Mouse (Mus musculus) forebrain, embryonic 14.5 days (tissue): ENCODE results near the gene Cep70. TPM values are rescaled to one million over a fixed set of nuclear protein-coding genes. Genes with fewer than 3 reads are reported as not detected.

Experiments
- ATAC-seq: fragments of 200-750 bp; cut with Nextera tagmentation; 2 replicates; pipeline ENCODE4 v1.8.0; 2017; ENCODE audit warnings: mild to moderate bottlenecking, moderate library complexity
- DNase-seq: peaks from one replicate; pipeline ENCODE4 v3.0.0-alpha.2; 2015; ENCODE audit warnings: low spot score
- H3K27ac ChIP-seq: fragments of 300-500 bp; sonication (generic); 2 replicates; pipeline ENCODE4 v1.5.1; 2014; ENCODE audit warnings: low read depth, mild to moderate bottlenecking, control low read depth, low read length, moderate library complexity
- H3K27me3 ChIP-seq: fragments of 300-500 bp; sonication (generic); replicated peaks from 2 replicates; pipeline ENCODE4 v1.6.1; 2014; ENCODE audit warnings: low read length, control low read depth, mixed read lengths; ENCODE audit not compliant: control insufficient read depth, insufficient read depth
- H3K36me3 ChIP-seq: fragments of 300-500 bp; sonication (generic); 2 replicates; pipeline ENCODE4 v1.6.1; 2014; ENCODE audit warnings: low read length, control low read depth; ENCODE audit not compliant: control insufficient read depth, insufficient read depth
- H3K4me1 ChIP-seq: fragments of 300-500 bp; sonication (generic); 2 replicates; pipeline ENCODE4 v1.6.1; 2014; ENCODE audit warnings: antibody characterized with exemption, low read length, control low read depth; ENCODE audit not compliant: control insufficient read depth, insufficient read depth
- H3K4me2 ChIP-seq: fragments of 300-500 bp; sonication (generic); 2 replicates; pipeline ENCODE4 v1.6.1; 2014; ENCODE audit warnings: mild to moderate bottlenecking, control low read depth, low read length
- H3K4me3 ChIP-seq: fragments of 300-500 bp; sonication (generic); 2 replicates; pipeline ENCODE4 v1.5.1; 2014; ENCODE audit warnings: low read depth, low read length, control low read depth
- H3K9ac ChIP-seq: fragments of 300-500 bp; sonication (generic); 2 replicates; pipeline ENCODE4 v1.6.1; 2014; ENCODE audit warnings: mild to moderate bottlenecking, low read length, control low read depth, moderate library complexity
- H3K9me3 ChIP-seq: fragments of 300-500 bp; sonication (generic); replicated peaks from 2 replicates; pipeline ENCODE4 v1.6.1; 2016; ENCODE audit warnings: low read length, control low read depth, mixed read lengths; ENCODE audit not compliant: control insufficient read depth
- WGBS: fragments of 180-500 bp; shearing (Covaris S2); extraction: QIAGEN DNeasy Blood & Tissue Kit; methylation state at CpG from one replicate; pipeline ENCODE4 v1.1.7; 2014; 5-methylcytosine and 5-hydroxymethylcytosine counted together
- polyA plus RNA-seq: library from polyadenylated mRNA; unstranded; fragments of >200 nt; fragmentation: Nextera tagmentation; extraction: Ambion mirVana; gene quantifications from 2 replicates; pipeline ENCODE4 v1.2.1, GENCODE M21; 2014

The Cep70 gene
- 65.1 and 78.1 TPM in 2 replicates for polyA plus RNA-seq

- no peaks in the 10 kb centered on the region; the same call in 1 of the 2 replicates for H3K4me1 ChIP-seq
- H3K27ac ChIP-seq = peak within 1 kb of the TSS; percentile 75
- H3K9me3 ChIP-seq = no peaks in the 10 kb centered on the region
- ATAC-seq (peak; percentile 96), DNase-seq (peak; percentile 97)
- H3K4me2 ChIP-seq = peak within 1 kb of the TSS; percentile 60
- peak within 1 kb of the TSS; percentile 77 for H3K4me3 ChIP-seq
- H3K36me3 ChIP-seq = peaks cover 15% of the 10 kb centered on the region; the same call in 1 of the 2 replicates
- H3K9ac ChIP-seq = peak within 1 kb of the TSS; percentile 85
- under 1% methylated on average over 66 of the region's 66 CpGs for WGBS
- H3K27me3 ChIP-seq = no peaks in the 10 kb centered on the region
These were observed at the start of gene Cep70 for GRCm38 (mm10) chr9:99243190-99243894. Cep70 (plus strand) TSS chr9:99243367.

GRCm38 (mm10) chr9:99212643-99213042, 30.5 kb upstream of the Cep70 start:
- Histone ChIP-seq H3K9ac (no peak overlapping the region), H3K27ac (no peak overlapping the region), H3K4me3 (no peak overlapping the region), H3K36me3 (no peaks in the 10 kb centered on the region), H3K4me1 (no peaks in the 10 kb centered on the region), H3K4me2 (no peak overlapping the region), H3K9me3 (no peaks in the 10 kb centered on the region), H3K27me3 (no peaks in the 10 kb centered on the region)
- 73% methylated on average over 2 of the region's 2 CpGs for WGBS
- DNase-seq = no peak
- no peak for ATAC-seq

- WGBS = 77% methylated on average over 2 of the region's 2 CpGs
- H3K27ac ChIP-seq = no peak overlapping the region
These were observed 27.0 kb upstream of the Cep70 start for GRCm38 (mm10) chr9:99216182-99216581.

GRCm38 (mm10) chr9:99217999-99218719, 25.0 kb upstream of the Cep70 start:
- WGBS = 28% methylated on average over 6 of the region's 6 CpGs

More at GRCm38 (mm10) chr9:99216182-99216581, 27.0 kb upstream of the Cep70 start:
- no peaks in the 10 kb centered on the region for H3K9me3 ChIP-seq
- ATAC-seq (no peak), DNase-seq (no peak)
- H3K4me1 ChIP-seq = no peaks in the 10 kb centered on the region
- no peak overlapping the region for H3K9ac ChIP-seq
- no peak overlapping the region for H3K4me3 ChIP-seq
- no peaks in the 10 kb centered on the region for H3K36me3 ChIP-seq
- H3K4me2 ChIP-seq = no peak overlapping the region
- no peaks in the 10 kb centered on the region for H3K27me3 ChIP-seq

DNA sequence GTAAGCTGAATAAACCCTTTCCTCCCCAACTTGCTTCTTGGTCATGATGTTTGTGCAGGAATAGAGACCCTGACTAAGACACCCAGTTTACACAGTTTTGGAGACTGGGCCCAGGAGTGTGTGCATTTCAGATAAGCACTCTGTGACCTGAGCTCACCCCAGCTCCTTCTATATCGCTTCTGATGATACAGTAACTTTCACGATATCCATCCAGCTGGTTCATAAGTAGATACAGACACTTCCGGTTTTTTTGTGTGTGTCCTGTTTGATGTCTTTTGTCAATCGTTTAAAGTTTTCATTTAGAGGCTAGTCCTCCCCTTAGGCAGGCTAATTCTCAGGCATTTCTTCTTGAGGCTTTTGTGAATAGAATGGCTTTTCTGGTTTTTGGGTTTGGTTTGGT, 21.5 kb upstream of the Cep70 start:
- no peak for ATAC-seq
- H3K9me3 ChIP-seq = no peaks in the 10 kb centered on the region
- no peak overlapping the region for H3K9ac ChIP-seq
- WGBS = 90% methylated on average over 4 of the region's 4 CpGs
- no peaks in the 10 kb centered on the region for H3K36me3 ChIP-seq
- DNase-seq = no peak
- no peak overlapping the region for H3K4me3 ChIP-seq
- H3K27me3 ChIP-seq = no peaks in the 10 kb centered on the region
- no peak overlapping the region for H3K4me2 ChIP-seq
- H3K27ac ChIP-seq = no peak overlapping the region
- no peaks in the 10 kb centered on the region for H3K4me1 ChIP-seq

More at GRCm38 (mm10) chr9:99217999-99218719, 25.0 kb upstream of the Cep70 start:
- no peaks in the 10 kb centered on the region for H3K27me3 ChIP-seq
- DNase-seq = peak; percentile 8
- H3K36me3 ChIP-seq = no peaks in the 10 kb centered on the region
- no peak overlapping the region for H3K27ac ChIP-seq
- H3K9ac ChIP-seq = no peak overlapping the region
- no peaks in the 10 kb centered on the region for H3K4me1 ChIP-seq
- H3K9me3 ChIP-seq = no peaks in the 10 kb centered on the region
- H3K4me3 ChIP-seq = no peak overlapping the region
- no peak overlapping the region for H3K4me2 ChIP-seq
- ATAC-seq = no peak

GRCm38 (mm10) chr9:99224583-99224982, 18.6 kb upstream of the Cep70 start:
- no peak overlapping the region for H3K4me2 ChIP-seq
- H3K4me3 ChIP-seq = no peak overlapping the region
- H3K4me1 ChIP-seq = no peaks in the 10 kb centered on the region
- no peaks in the 10 kb centered on the region for H3K9me3 ChIP-seq
- H3K27me3 ChIP-seq = no peaks in the 10 kb centered on the region
- ATAC-seq = no peak
- DNase-seq = no peak
- H3K36me3 ChIP-seq = no peaks in the 10 kb centered on the region
- no peak overlapping the region for H3K9ac ChIP-seq
- no peak overlapping the region for H3K27ac ChIP-seq
- WGBS = 45% methylated on average over 3 of the region's 3 CpGs

DNA sequence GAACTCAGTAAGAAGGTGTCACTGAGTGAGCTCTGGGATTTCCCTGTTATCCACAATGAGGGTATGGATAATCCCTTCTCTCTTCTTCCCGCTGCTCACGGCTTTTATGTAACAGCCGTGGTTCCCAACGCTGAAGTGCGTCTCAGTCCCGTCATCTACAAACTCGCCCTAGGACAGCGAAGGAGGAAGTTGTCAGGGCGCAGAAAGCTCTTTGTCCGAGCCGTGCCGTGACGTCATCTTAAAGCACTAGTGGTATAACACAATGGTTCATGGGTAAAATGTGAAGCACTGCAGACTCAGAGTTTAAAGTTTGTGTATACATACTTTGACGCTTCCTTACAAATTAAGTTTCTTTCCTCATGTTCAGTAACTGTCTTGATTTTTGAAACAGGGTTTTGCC, 13.7 kb upstream of the Cep70 start:
- Histone ChIP-seq H3K9me3 (no peaks in the 10 kb centered on the region), H3K4me2 (no peak overlapping the region), H3K27me3 (no peaks in the 10 kb centered on the region), H3K4me1 (no peaks in the 10 kb centered on the region), H3K27ac (no peak overlapping the region), H3K4me3 (no peak overlapping the region), H3K36me3 (no peaks in the 10 kb centered on the region), H3K9ac (no peak overlapping the region)
- WGBS = 86% methylated on average over 14 of the region's 14 CpGs
- DNase-seq (no peak), ATAC-seq (no peak)

DNA sequence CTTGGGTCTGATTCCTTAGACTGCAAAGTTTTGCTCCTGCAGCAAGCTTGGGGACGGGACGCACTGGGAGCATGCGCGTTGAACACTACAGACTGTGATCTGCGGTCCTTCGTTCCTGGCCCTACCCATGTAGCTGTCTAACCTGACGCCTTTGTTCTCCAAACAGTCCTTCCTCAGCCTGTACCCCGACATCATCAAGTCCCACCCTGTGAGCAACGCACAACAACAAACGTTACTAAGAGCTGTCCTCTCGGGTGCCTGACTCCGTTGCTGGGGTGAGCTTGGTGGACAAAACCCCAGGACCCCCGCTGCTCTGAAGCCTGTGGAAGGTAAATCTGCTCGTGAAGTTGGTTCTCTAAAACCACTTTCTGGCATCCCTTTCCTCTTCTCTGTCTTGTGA, 6.0 kb upstream of the Cep70 start, which contains the start of gene Faiml:
Gene Faiml (minus strand): TSS at position 101 of the 400 bp plus-strand sequence.
- 89% methylated on average over 14 of the region's 14 CpGs for WGBS
- ATAC-seq = no peak

DNA sequence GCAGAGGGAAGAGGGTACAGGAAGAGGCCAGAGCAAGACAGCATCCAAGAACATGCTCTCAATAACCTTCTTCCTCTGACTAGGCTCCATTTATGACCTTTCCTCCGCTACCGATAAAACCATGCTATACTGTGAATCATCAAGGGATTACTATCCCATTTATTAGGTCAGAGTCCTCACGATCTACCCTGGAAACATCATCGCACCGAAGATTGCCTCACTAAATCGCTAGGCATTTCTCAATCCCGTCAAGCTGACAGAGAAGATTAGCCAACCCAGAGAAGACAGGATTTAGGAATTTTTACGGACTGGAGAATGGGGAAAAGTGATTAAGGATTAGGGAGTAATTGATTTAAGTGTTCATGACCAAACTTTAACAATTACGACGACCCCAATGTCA, 4.9 kb upstream of the Cep70 start:
- H3K27me3 ChIP-seq = no peaks in the 10 kb centered on the region
- H3K9me3 ChIP-seq = no peaks in the 10 kb centered on the region
- no peak overlapping the region for H3K27ac ChIP-seq
- H3K4me3 ChIP-seq = no peak overlapping the region
- no peaks in the 10 kb centered on the region for H3K36me3 ChIP-seq
- no peak for DNase-seq
- no peak overlapping the region for H3K4me2 ChIP-seq
- ATAC-seq = no peak
- 83% methylated on average over 10 of the region's 10 CpGs for WGBS
- no peaks in the 10 kb centered on the region for H3K4me1 ChIP-seq
- H3K9ac ChIP-seq = no peak overlapping the region

More for the DNA sequence above, 6.0 kb upstream of the Cep70 start, which contains the start of gene Faiml:
- H3K9me3 ChIP-seq = no peaks in the 10 kb centered on the region
- no peak within 1 kb of the TSS for H3K4me3 ChIP-seq
- H3K9ac ChIP-seq = no peak within 1 kb of the TSS
- no peaks in the 10 kb centered on the region for H3K27me3 ChIP-seq
- no peak within 1 kb of the TSS for H3K27ac ChIP-seq
- DNase-seq = no peak
- H3K36me3 ChIP-seq = no peaks in the 10 kb centered on the region
- no peak within 1 kb of the TSS for H3K4me2 ChIP-seq
- no peaks in the 10 kb centered on the region for H3K4me1 ChIP-seq
